Mouse (Mus musculus) cortical plate, adult 2 months (tissue): ENCODE data around the gene Brsk1. TPM values are rescaled to one million over a fixed set of nuclear protein-coding genes. Genes with fewer than 3 reads are reported as not detected.

Experiments used
- H3K27ac ChIP-seq: fragments of 200-500 bp; 2 replicates; pipeline ENCODE4 v1.5.1; 2012; ENCODE audit warnings: low read length, control low read depth, inconsistent platforms; ENCODE audit not compliant: insufficient read depth
- H3K4me1 ChIP-seq: fragments of 200-500 bp; 2 replicates; pipeline ENCODE4 v1.6.1; 2011; ENCODE audit warnings: low read length; ENCODE audit not compliant: control insufficient read depth, insufficient read depth
- H3K4me3 ChIP-seq: fragments of 200-500 bp; 2 replicates; pipeline ENCODE4 v1.5.1; 2011; ENCODE audit warnings: mild to moderate bottlenecking, low read length, control low read depth; ENCODE audit not compliant: insufficient read depth
- CTCF ChIP-seq: fragments of 200-500 bp; IDR thresholded peaks from 2 replicates; pipeline ENCODE4 v1.5.1; 2011; ENCODE audit warnings: mild to moderate bottlenecking, control low read depth, low read length; ENCODE audit not compliant: insufficient read depth; ENCODE audit errors: extremely low read depth
- POLR2A ChIP-seq: fragments of 200-500 bp; IDR thresholded peaks from 2 replicates; pipeline ENCODE4 v1.6.1; 2011; ENCODE audit warnings: mild to moderate bottlenecking, low read length, control low read depth; ENCODE audit not compliant: insufficient read depth; ENCODE audit errors: extremely low read depth
- polyA plus RNA-seq: library from polyadenylated mRNA; depleted of rRNA; stranded (reverse); fragments of >200 nt; gene quantifications from 2 replicates; pipeline ENCODE4 v1.2.3, GENCODE M21; 2012; rRNA removed

The Brsk1 gene
- polyA plus RNA-seq, 1 experiment = 305 TPM

- TF ChIP-seq POLR2A = no peak
- TF ChIP-seq CTCF = no peak
- no peak overlapping the region for H3K27ac ChIP-seq
- no peaks in the 10 kb centered on the region for H3K4me1 ChIP-seq
- no peak overlapping the region for H3K4me3 ChIP-seq
Measured at GRCm38 (mm10) chr7:4746326-4746980, 56.0 kb downstream of the Brsk1 start.

- H3K4me1 ChIP-seq = 0 out of 2 replicates have a peak, but pooled peaks cover 1% of the 10 kb centered on the region
Measured at GRCm38 (mm10) chr7:4747156-4747899, 56.9 kb downstream of the Brsk1 start.

GRCm38 (mm10) chr7:4748321-4748720, 57.9 kb downstream of the Brsk1 start:
- TF ChIP-seq POLR2A (no peak), CTCF (no peak)
- Histone ChIP-seq H3K27ac (no peak overlapping the region), H3K4me3 (no peak overlapping the region), H3K4me1 (0 out of 2 replicates have a peak, but pooled peaks cover 1% of the 10 kb centered on the region)

More at GRCm38 (mm10) chr7:4747156-4747899, 56.9 kb downstream of the Brsk1 start:
- Histone ChIP-seq H3K27ac (no peak overlapping the region), H3K4me3 (no peak overlapping the region)
- TF ChIP-seq CTCF (no peak), POLR2A (no peak)

GRCm38 (mm10) chr7:4749169-4749568, 58.8 kb downstream of the Brsk1 start:
- 0 out of 2 replicates have a peak, but pooled peaks cover 1% of the 10 kb centered on the region for H3K4me1 ChIP-seq
- H3K4me3 ChIP-seq = no peak overlapping the region
- TF ChIP-seq CTCF (no peak), POLR2A (no peak)
- no peak overlapping the region for H3K27ac ChIP-seq

- TF ChIP-seq POLR2A = no peak
- no peak for TF ChIP-seq CTCF
- 0 out of 2 replicates have a peak overlapping the region, but pooled peaks have one; percentile 8 for H3K4me3 ChIP-seq
- H3K27ac ChIP-seq = no peak overlapping the region
- H3K4me1 ChIP-seq = 0 out of 2 replicates have a peak, but pooled peaks cover 1% of the 10 kb centered on the region
Measured at GRCm38 (mm10) chr7:4751971-4752820, 61.8 kb downstream of the Brsk1 start.

- H3K4me3 ChIP-seq = 0 out of 2 replicates have a peak within 1 kb of the TSS, but pooled peaks have one; percentile 8
- H3K4me1 ChIP-seq = 0 out of 2 replicates have a peak, but pooled peaks cover 1% of the 10 kb centered on the region
- TF ChIP-seq CTCF (no peak), POLR2A (no peak)
- H3K27ac ChIP-seq = no peak within 1 kb of the TSS
Measured at GRCm38 (mm10) chr7:4752821-4753570, 62.6 kb downstream of the Brsk1 start, which contains the start of gene Cox6b2. Gene Cox6b2, minus strand, starts transcription at chr7:4753094.

GRCm38 (mm10) chr7:4759670-4760069, 69.3 kb downstream of the Brsk1 start:
- no peaks in the 10 kb centered on the region for H3K4me1 ChIP-seq
- TF ChIP-seq POLR2A (no peak), CTCF (no peak)
- H3K4me3 ChIP-seq = no peak overlapping the region
- no peak overlapping the region for H3K27ac ChIP-seq

- no peaks in the 10 kb centered on the region; the same call in 1 of the 2 replicates for H3K4me1 ChIP-seq
- no peak overlapping the region for H3K4me3 ChIP-seq
- no peak for TF ChIP-seq CTCF
- no peak for TF ChIP-seq POLR2A
- peak overlapping the region; percentile 65 for H3K27ac ChIP-seq
Measured at GRCm38 (mm10) chr7:4764946-4765710, 74.7 kb downstream of the Brsk1 start.

Other genes with a start within 250 kb of the Brsk1 start
- 22.8 and 26.1 TPM in 2 replicates for gene Rdh13, start 245.0 kb upstream of the Brsk1 start, polyA plus RNA-seq
- 15.0 and 16.7 TPM in 2 replicates for gene Eps8l1, start 229.9 kb upstream of the Brsk1 start, polyA plus RNA-seq
- 105 and 107 TPM in 2 replicates for gene Ppp1r12c, start 188.9 kb upstream of the Brsk1 start, polyA plus RNA-seq
- 9.6 and 10.1 TPM in 2 replicates for gene Tnnt1, start 174.2 kb upstream of the Brsk1 start, polyA plus RNA-seq
- gene Tnni3, start 166.4 kb upstream of the Brsk1 start, polyA plus RNA-seq = 1.3 and 1.9 TPM in 2 replicates
- 1.0 and 1.3 TPM in 2 replicates for gene Dnaaf3, start 158.2 kb upstream of the Brsk1 start, polyA plus RNA-seq
- 218 and 229 TPM in 2 replicates for gene Syt5, start 143.1 kb upstream of the Brsk1 start, polyA plus RNA-seq
- 1.0 and 1.6 TPM in 2 replicates for gene Ptprh, start 86.6 kb upstream of the Brsk1 start, polyA plus RNA-seq
- 29.0 and 31.5 TPM in 2 replicates for gene Tmem86b, start 59.2 kb upstream of the Brsk1 start, polyA plus RNA-seq
- gene Ppp6r1, start 31.6 kb upstream of the Brsk1 start, polyA plus RNA-seq = 143 and 145 TPM in 2 replicates
- gene Hspbp1, start 5.5 kb upstream of the Brsk1 start, polyA plus RNA-seq = 107 and 108 TPM in 2 replicates
- gene Tmem150b, start 34.6 kb downstream of the Brsk1 start, polyA plus RNA-seq = 0.09 TPM in 1 of 2 replicates, not detected in the other
- 60.1 and 66.9 TPM in 2 replicates for gene Kmt5c, start 49.5 kb downstream of the Brsk1 start, polyA plus RNA-seq
- 15.1 and 20.3 TPM in 2 replicates for gene Cox6b2, start 62.5 kb downstream of the Brsk1 start, polyA plus RNA-seq
- gene Fam71e2, start 80.7 kb downstream of the Brsk1 start, polyA plus RNA-seq = not detected in 2 replicates
- 0.35 and 0.36 TPM in 2 replicates for gene Il11, start 92.3 kb downstream of the Brsk1 start, polyA plus RNA-seq
- not detected in 2 replicates for gene Tmem190, start 92.3 kb downstream of the Brsk1 start, polyA plus RNA-seq
- gene Tmem238, start 99.1 kb downstream of the Brsk1 start, polyA plus RNA-seq = 4.6 and 4.9 TPM in 2 replicates
- 257 and 299 TPM in 2 replicates for gene Rpl28, start 102.3 kb downstream of the Brsk1 start, polyA plus RNA-seq
- 177 and 181 TPM in 2 replicates for gene Ube2s, start 122.0 kb downstream of the Brsk1 start, polyA plus RNA-seq
- 135 and 143 TPM in 2 replicates for gene Shisa7, start 154.1 kb downstream of the Brsk1 start, polyA plus RNA-seq
- gene Isoc2b, start 179.7 kb downstream of the Brsk1 start, polyA plus RNA-seq = 12.3 and 15.7 TPM in 2 replicates
- gene Isoc2a, start 186.5 kb downstream of the Brsk1 start, polyA plus RNA-seq = 11.7 and 11.8 TPM in 2 replicates
- gene Gm36210, start 215.9 kb downstream of the Brsk1 start, polyA plus RNA-seq = 0.31 and 0.32 TPM in 2 replicates
- gene Zfp628, start 224.6 kb downstream of the Brsk1 start, polyA plus RNA-seq = 9.7 TPM in 2 replicates
- gene Nat14, start 231.4 kb downstream of the Brsk1 start, polyA plus RNA-seq = 91.7 and 94.0 TPM in 2 replicates
- 3.8 and 4.1 TPM in 2 replicates for gene Ssc5d, start 235.2 kb downstream of the Brsk1 start, polyA plus RNA-seq